Mouse (Mus musculus) hindbrain, embryonic 16.5 days (tissue): ENCODE measurements at regions not wholly inside any gene's neighbourhood (a gene's known extent, or its start where the extent isn't known, plus 50 kb on each side); places are given as distances from the start of the nearest gene placed in this dataset.
A peak's percentile ranks its signal among the peaks of the same experiment; 100 is the strongest.

Experiments used
- ATAC-seq: fragments of 200-750 bp; cut with Nextera tagmentation; 2 replicates; pipeline ENCODE4 v1.8.0; 2017; ENCODE audit warnings: moderate TSS enrichment, moderate library complexity
- H3K27ac ChIP-seq: fragments of 300-500 bp; sonication (generic); 2 replicates; pipeline ENCODE4 v1.5.1; 2014; ENCODE audit warnings: low read depth, mild to moderate bottlenecking, control low read depth, low read length, moderate library complexity
- H3K27me3 ChIP-seq: fragments of 300-500 bp; sonication (generic); replicated peaks from 2 replicates; pipeline ENCODE4 v1.6.1; 2014; ENCODE audit warnings: low read length; ENCODE audit not compliant: control insufficient read depth, insufficient read depth
- H3K36me3 ChIP-seq: fragments of 300-500 bp; sonication (generic); 2 replicates; pipeline ENCODE4 v1.6.1; 2014; ENCODE audit warnings: mild to moderate bottlenecking, low read length, moderate library complexity, mixed read lengths; ENCODE audit not compliant: control insufficient read depth, insufficient read depth
- H3K4me1 ChIP-seq: fragments of 300-500 bp; sonication (generic); 2 replicates; pipeline ENCODE4 v1.6.1; 2014; ENCODE audit warnings: low read depth, low read length; ENCODE audit not compliant: control insufficient read depth, insufficient read depth
- H3K4me2 ChIP-seq: fragments of 300-500 bp; sonication (generic); 2 replicates; pipeline ENCODE4 v1.6.1; 2014; ENCODE audit warnings: mild to moderate bottlenecking, low read length, control low read depth, moderate library complexity
- H3K4me3 ChIP-seq: fragments of 300-500 bp; sonication (generic); 2 replicates; pipeline ENCODE4 v1.5.1; 2014; ENCODE audit warnings: mild to moderate bottlenecking, low read length, control low read depth, moderate library complexity
- H3K9ac ChIP-seq: fragments of 300-500 bp; sonication (generic); 2 replicates; pipeline ENCODE4 v1.6.1; 2014; ENCODE audit warnings: low read depth, mild to moderate bottlenecking, control low read depth, low read length, moderate library complexity
- H3K9me3 ChIP-seq: fragments of 300-500 bp; sonication (generic); 2 replicates; pipeline ENCODE4 v1.6.1; 2014; ENCODE audit warnings: mild to moderate bottlenecking, low read length, moderate library complexity; ENCODE audit not compliant: control insufficient read depth
- WGBS: fragments of 180-500 bp; shearing (Covaris S2); extraction: QIAGEN DNeasy Blood & Tissue Kit; methylation state at CpG from one replicate; pipeline ENCODE4 v1.1.7; 2014; 5-methylcytosine and 5-hydroxymethylcytosine counted together

- Histone ChIP-seq H3K36me3 (no peaks in the 10 kb centered on the region), H3K9ac (no peak overlapping the region), H3K9me3 (no peaks in the 10 kb centered on the region), H3K4me1 (peaks cover 20% of the 10 kb centered on the region), H3K4me2 (no peak overlapping the region), H3K4me3 (no peak overlapping the region), H3K27me3 (no peaks in the 10 kb centered on the region), H3K27ac (no peak overlapping the region)
- WGBS: 89% methylated on average over 4 of the region's 4 CpGs
- ATAC-seq: no peak
Observed at GRCm38 (mm10) chr13:101235846-101236245, 402.6 kb upstream of the Slc30a5 start.

GRCm38 (mm10) chr13:101235110-101235509 lies 401.9 kb upstream of the Slc30a5 start:
- H3K9ac ChIP-seq: no peak overlapping the region
- H3K27ac ChIP-seq: no peak overlapping the region
- no peak overlapping the region for H3K4me3 ChIP-seq
- H3K27me3 ChIP-seq: no peaks in the 10 kb centered on the region
- no peaks in the 10 kb centered on the region for H3K9me3 ChIP-seq
- WGBS: 25% methylated on average over 3 of the region's 3 CpGs
- H3K4me1 ChIP-seq: peaks cover 20% of the 10 kb centered on the region
- no peak for ATAC-seq
- no peak overlapping the region for H3K4me2 ChIP-seq
- H3K36me3 ChIP-seq: no peaks in the 10 kb centered on the region

- Histone ChIP-seq H3K36me3 (no peaks in the 10 kb centered on the region), H3K4me1 (peaks cover 20% of the 10 kb centered on the region), H3K27me3 (no peaks in the 10 kb centered on the region), H3K9ac (peak overlapping the region; percentile 54), H3K27ac (no peak overlapping the region; the same call in 1 of the 2 replicates), H3K9me3 (no peaks in the 10 kb centered on the region), H3K4me2 (peak overlapping the region; percentile 57), H3K4me3 (peak overlapping the region; percentile 27; the same call in 1 of the 2 replicates)
- 61% methylated on average over 10 of the region's 10 CpGs for WGBS
- ATAC-seq: peak; percentile 13
Observed at GRCm38 (mm10) chr13:101234550-101234949, 401.3 kb upstream of the Slc30a5 start.

- Histone ChIP-seq H3K4me1 (peaks cover 20% of the 10 kb centered on the region), H3K9ac (peak overlapping the region; percentile 54), H3K4me2 (peak overlapping the region; percentile 57), H3K9me3 (no peaks in the 10 kb centered on the region), H3K36me3 (no peaks in the 10 kb centered on the region), H3K27me3 (no peaks in the 10 kb centered on the region), H3K4me3 (peak overlapping the region; percentile 27), H3K27ac (peak overlapping the region; percentile 57)
- peak; percentile 83 for ATAC-seq
- WGBS: 11% methylated on average over 5 of the region's 5 CpGs
Observed at GRCm38 (mm10) chr13:101233843-101234281, 400.6 kb upstream of the Slc30a5 start.

- 18% methylated on average over 8 of the region's 8 CpGs for WGBS
- Histone ChIP-seq H3K36me3 (no peaks in the 10 kb centered on the region), H3K27me3 (no peaks in the 10 kb centered on the region), H3K4me3 (no peak overlapping the region), H3K9ac (peak overlapping the region; percentile 54; the same call in 1 of the 2 replicates), H3K4me2 (peak overlapping the region; percentile 57), H3K9me3 (no peaks in the 10 kb centered on the region), H3K4me1 (peaks cover 20% of the 10 kb centered on the region), H3K27ac (peak overlapping the region; percentile 57)
- peak; percentile 95 for ATAC-seq
Observed at GRCm38 (mm10) chr13:101233181-101233842, 400.1 kb upstream of the Slc30a5 start.

GRCm38 (mm10) chr13:101229861-101230260 lies 396.6 kb upstream of the Slc30a5 start:
- no peak overlapping the region for H3K4me3 ChIP-seq
- H3K4me2 ChIP-seq: no peak overlapping the region
- no peaks in the 10 kb centered on the region for H3K9me3 ChIP-seq
- H3K4me1 ChIP-seq: peaks cover 20% of the 10 kb centered on the region
- no peak overlapping the region for H3K9ac ChIP-seq
- ATAC-seq: no peak
- H3K27me3 ChIP-seq: no peaks in the 10 kb centered on the region
- no peaks in the 10 kb centered on the region for H3K36me3 ChIP-seq
- no peak overlapping the region for H3K27ac ChIP-seq
- 77% methylated on average over 4 of the region's 4 CpGs for WGBS

GRCm38 (mm10) chr13:101225366-101225765 lies 392.1 kb upstream of the Slc30a5 start:
- no peaks in the 10 kb centered on the region for H3K9me3 ChIP-seq
- H3K4me3 ChIP-seq: no peak overlapping the region

GRCm38 (mm10) chr13:101221331-101222043 lies 388.3 kb upstream of the Slc30a5 start:
- Histone ChIP-seq H3K9me3 (no peaks in the 10 kb centered on the region), H3K36me3 (no peaks in the 10 kb centered on the region), H3K9ac (no peak overlapping the region), H3K27me3 (no peaks in the 10 kb centered on the region), H3K4me2 (no peak overlapping the region), H3K4me1 (no peaks in the 10 kb centered on the region), H3K27ac (no peak overlapping the region), H3K4me3 (no peak overlapping the region)
- WGBS: 77% methylated on average over 7 of the region's 7 CpGs
- ATAC-seq: no peak

More at GRCm38 (mm10) chr13:101225366-101225765, 392.1 kb upstream of the Slc30a5 start:
- ATAC-seq: no peak
- Histone ChIP-seq H3K9ac (no peak overlapping the region), H3K4me2 (no peak overlapping the region), H3K36me3 (no peaks in the 10 kb centered on the region), H3K27ac (no peak overlapping the region), H3K4me1 (no peaks in the 10 kb centered on the region), H3K27me3 (no peaks in the 10 kb centered on the region)
- WGBS: 86% methylated on average over 2 of the region's 2 CpGs

GRCm38 (mm10) chr13:101219568-101219967 lies 386.3 kb upstream of the Slc30a5 start:
- no peaks in the 10 kb centered on the region for H3K36me3 ChIP-seq
- H3K9me3 ChIP-seq: no peaks in the 10 kb centered on the region
- no peak overlapping the region for H3K9ac ChIP-seq
- no peak overlapping the region for H3K27ac ChIP-seq
- H3K27me3 ChIP-seq: no peaks in the 10 kb centered on the region
- WGBS: 84% methylated on average over 5 of the region's 5 CpGs
- 0 out of 2 replicates have a peak, but pooled peaks cover 3% of the 10 kb centered on the region for H3K4me1 ChIP-seq
- ATAC-seq: no peak
- no peak overlapping the region for H3K4me3 ChIP-seq
- no peak overlapping the region for H3K4me2 ChIP-seq
